Mouse (Mus musculus): ENCODE data around the gene Slc29a4.

- no peak for TF ChIP-seq CTCF (IDR thresholded peaks at IDR 0.05; ENCODE audit: control insufficient read depth, insufficient read depth, insufficient replicate concordance, low read depth, low read length)
- no peak for TF ChIP-seq POLR2A (IDR thresholded peaks at IDR 0.05; ENCODE audit: control insufficient read depth, low read depth, low read length)
Observed at GRCm38 (mm10) chr5:142682529-142682928, 9.8 kb upstream of the Slc29a4 start.
